Mouse (Mus musculus) neural tube, embryonic 13.5 days (tissue): ENCODE results near the gene Lyz2. TPM values are rescaled to one million over a fixed set of nuclear protein-coding genes. Genes with fewer than 3 reads are reported as not detected.

ENCODE experiments used
- ATAC-seq: fragments of 200-750 bp; cut with Nextera tagmentation; 2 replicates; pipeline ENCODE4 v1.8.0; 2017; ENCODE audit warnings: low read depth, mild to moderate bottlenecking, moderate TSS enrichment, moderate library complexity
- H3K27ac ChIP-seq: fragments of 300-500 bp; sonication (generic); replicated peaks from 2 replicates; pipeline ENCODE4 v1.5.1; 2015; ENCODE audit warnings: moderate library complexity, mild to moderate bottlenecking, inconsistent platforms
- H3K27me3 ChIP-seq: fragments of 300-500 bp; sonication (generic); 2 replicates; pipeline ENCODE4 v1.6.1; 2015; ENCODE audit warnings: mild to moderate bottlenecking, inconsistent platforms
- H3K36me3 ChIP-seq: fragments of 300-500 bp; sonication (generic); 2 replicates; pipeline ENCODE4 v1.6.1; 2015; ENCODE audit warnings: mild to moderate bottlenecking, inconsistent platforms
- H3K4me1 ChIP-seq: fragments of 300-500 bp; sonication (generic); replicated peaks from 2 replicates; pipeline ENCODE4 v1.6.1; 2015; ENCODE audit warnings: inconsistent platforms
- H3K4me2 ChIP-seq: fragments of 300-500 bp; sonication (generic); 2 replicates; pipeline ENCODE4 v1.6.1; 2015; ENCODE audit warnings: inconsistent platforms, mild to moderate bottlenecking, moderate library complexity
- H3K4me3 ChIP-seq: fragments of 300-500 bp; sonication (generic); 2 replicates; pipeline ENCODE4 v1.5.1; 2015; ENCODE audit warnings: mild to moderate bottlenecking, inconsistent platforms
- H3K9ac ChIP-seq: fragments of 300-500 bp; sonication (generic); 2 replicates; pipeline ENCODE4 v1.6.1; 2015; ENCODE audit warnings: moderate library complexity, mild to moderate bottlenecking, inconsistent platforms
- H3K9me3 ChIP-seq: fragments of 300-500 bp; sonication (generic); 2 replicates; pipeline ENCODE4 v1.6.1; 2016; ENCODE audit warnings: inconsistent platforms
- WGBS: fragments of 180-500 bp; shearing (Covaris S2); methylation state at CpG from one replicate; pipeline ENCODE4 v1.1.7; 2015; 5-methylcytosine and 5-hydroxymethylcytosine counted together
- polyA plus RNA-seq: library from polyadenylated mRNA; unstranded; fragments of >200 nt; fragmentation: Nextera tagmentation; extraction: Ambion mirVana; gene quantifications from 2 replicates; pipeline ENCODE4 v1.2.1, GENCODE M21; 2015

Lyz2 gene
- 26.1 and 32.5 TPM in 2 replicates for polyA plus RNA-seq

DNA sequence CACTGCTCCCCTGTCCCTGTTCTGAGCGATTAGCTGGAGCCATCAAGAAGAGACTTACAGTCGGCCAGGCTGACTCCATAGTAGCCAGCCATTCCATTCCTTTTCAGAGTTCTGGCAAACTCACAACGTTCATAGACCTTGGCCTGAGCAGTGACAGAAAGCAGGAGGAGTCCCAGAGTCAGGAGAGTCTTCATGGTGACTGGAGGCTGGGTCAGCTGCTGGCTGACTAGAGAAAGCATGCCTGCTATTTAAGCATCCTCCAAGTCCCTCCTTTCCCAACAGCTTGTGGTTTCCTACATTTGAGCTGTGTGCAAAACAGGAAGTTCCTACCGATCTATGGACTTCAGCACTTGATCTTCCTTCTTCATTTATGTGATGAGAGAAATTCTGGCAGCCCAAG, at the start of gene Lyz2:
Gene Lyz2 (minus strand): TSS at position 273 of the 400 bp plus-strand sequence.
- Histone ChIP-seq H3K36me3 (no peaks in the 10 kb centered on the region), H3K9me3 (no peaks in the 10 kb centered on the region), H3K4me1 (no peaks in the 10 kb centered on the region), H3K27ac (no peak within 1 kb of the TSS), H3K4me2 (no peak within 1 kb of the TSS), H3K9ac (no peak within 1 kb of the TSS), H3K27me3 (no peaks in the 10 kb centered on the region), H3K4me3 (no peak within 1 kb of the TSS)
- WGBS: 65% methylated on average over 4 of the region's 4 CpGs
- ATAC-seq: no peak

DNA sequence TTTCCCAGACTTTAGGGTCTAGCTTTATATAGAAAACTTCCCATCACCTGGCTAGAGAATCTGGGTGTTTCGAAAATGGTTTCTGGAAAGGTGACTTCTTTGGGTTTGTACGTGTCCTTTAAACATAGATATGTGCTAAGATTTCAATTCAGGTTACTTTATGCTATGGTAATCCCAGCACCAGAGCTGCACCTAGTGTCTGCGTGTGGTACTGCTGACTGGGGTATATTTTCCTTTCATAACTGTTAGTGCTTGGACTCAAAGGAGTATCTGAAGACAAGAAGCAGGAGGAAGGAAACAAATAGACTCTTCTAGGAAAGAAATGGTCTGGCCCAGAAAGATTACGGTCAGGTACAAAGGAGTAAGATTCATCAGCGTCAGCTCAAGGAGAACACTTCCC, 48.4 kb upstream of the Lyz2 start:
- Histone ChIP-seq H3K9me3 (no peaks in the 10 kb centered on the region), H3K36me3 (no peaks in the 10 kb centered on the region), H3K4me3 (no peak overlapping the region), H3K4me2 (no peak overlapping the region), H3K27ac (no peak overlapping the region), H3K27me3 (no peaks in the 10 kb centered on the region), H3K4me1 (peaks cover 7% of the 10 kb centered on the region; the same call in 1 of the 2 replicates), H3K9ac (no peak overlapping the region)
- WGBS: 85% methylated on average over 5 of the region's 5 CpGs
- ATAC-seq: no peak

DNA sequence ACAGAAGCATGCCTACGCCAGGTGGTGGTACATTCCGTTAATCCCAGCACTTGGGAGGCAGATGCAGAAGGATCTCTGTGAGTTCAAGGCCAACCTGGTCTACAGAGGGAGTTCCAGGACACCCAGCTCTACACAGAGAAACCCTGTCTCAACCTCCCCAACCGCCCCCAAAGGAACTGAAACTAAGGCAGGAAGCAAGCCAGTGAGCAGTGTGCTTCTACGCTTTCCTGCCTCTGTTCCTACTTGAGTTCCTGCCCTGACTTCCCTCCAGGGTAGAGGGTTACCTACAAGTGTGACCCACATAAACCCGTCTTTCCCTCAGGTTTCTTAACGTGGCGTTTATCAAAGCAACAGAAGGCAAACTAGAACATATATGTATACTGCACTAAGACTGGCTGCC, 41.7 kb upstream of the Lyz2 start:
- no peak overlapping the region for H3K4me3 ChIP-seq
- H3K27me3 ChIP-seq: no peaks in the 10 kb centered on the region
- no peaks in the 10 kb centered on the region for H3K9me3 ChIP-seq
- H3K9ac ChIP-seq: no peak overlapping the region
- H3K4me1 ChIP-seq: no peaks in the 10 kb centered on the region
- H3K4me2 ChIP-seq: no peak overlapping the region
- no peak overlapping the region for H3K27ac ChIP-seq
- no peaks in the 10 kb centered on the region for H3K36me3 ChIP-seq
- ATAC-seq: no peak
- WGBS: 92% methylated on average over 7 of the region's 7 CpGs

DNA sequence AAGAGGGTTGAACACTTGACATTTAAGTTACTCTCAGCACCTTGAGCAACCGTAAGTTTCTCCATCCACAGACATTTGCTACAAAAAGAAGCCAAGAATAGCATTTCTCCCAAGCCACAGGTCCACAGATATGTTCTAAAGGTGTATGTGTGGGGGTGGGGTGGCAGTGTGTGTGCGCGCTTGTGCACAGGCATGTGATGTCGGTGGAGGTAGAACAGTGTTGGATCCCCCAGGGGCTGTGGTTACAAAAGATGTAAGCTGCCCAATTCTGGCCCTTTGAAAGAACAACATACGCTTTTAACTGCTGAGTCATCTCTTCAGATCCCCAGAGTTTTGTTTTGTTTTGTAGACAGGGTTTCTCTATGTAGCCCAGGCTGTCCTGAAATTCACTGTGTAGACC, 40.5 kb upstream of the Lyz2 start:
- 90% methylated on average over 5 of the region's 5 CpGs for WGBS

DNA sequence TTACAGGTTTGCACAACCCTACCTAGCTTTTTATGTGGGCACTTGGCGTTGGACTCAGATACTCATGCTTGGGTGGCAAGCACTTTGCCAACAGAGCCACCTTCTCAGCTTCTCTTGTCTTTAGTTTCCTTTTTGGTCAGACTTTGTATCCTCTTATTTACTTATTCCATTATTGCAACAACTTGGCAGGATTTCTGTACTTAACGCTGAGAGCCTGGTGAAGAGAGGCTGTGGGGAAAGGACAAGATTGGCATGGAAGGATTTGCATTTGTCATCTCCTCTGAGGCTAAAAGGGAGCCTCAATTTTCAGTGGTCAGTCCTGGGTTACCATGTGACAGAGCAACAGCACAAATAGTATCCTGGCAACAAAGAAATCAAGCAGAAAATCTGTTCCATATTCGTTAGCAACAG, 38.5 kb upstream of the Lyz2 start:
- Histone ChIP-seq H3K4me1 (no peaks in the 10 kb centered on the region), H3K27me3 (no peaks in the 10 kb centered on the region), H3K9me3 (no peaks in the 10 kb centered on the region), H3K36me3 (no peaks in the 10 kb centered on the region), H3K9ac (no peak overlapping the region), H3K27ac (no peak overlapping the region), H3K4me3 (no peak overlapping the region), H3K4me2 (no peak overlapping the region)
- ATAC-seq: no peak
- WGBS: 73% methylated on average over 3 of the region's 3 CpGs

More for the DNA sequence above, 40.5 kb upstream of the Lyz2 start:
- no peaks in the 10 kb centered on the region for H3K4me1 ChIP-seq
- no peak overlapping the region for H3K9ac ChIP-seq
- H3K9me3 ChIP-seq: no peaks in the 10 kb centered on the region
- no peaks in the 10 kb centered on the region for H3K27me3 ChIP-seq
- no peak overlapping the region for H3K4me2 ChIP-seq
- H3K4me3 ChIP-seq: no peak overlapping the region
- ATAC-seq: no peak
- no peak overlapping the region for H3K27ac ChIP-seq
- H3K36me3 ChIP-seq: no peaks in the 10 kb centered on the region

DNA sequence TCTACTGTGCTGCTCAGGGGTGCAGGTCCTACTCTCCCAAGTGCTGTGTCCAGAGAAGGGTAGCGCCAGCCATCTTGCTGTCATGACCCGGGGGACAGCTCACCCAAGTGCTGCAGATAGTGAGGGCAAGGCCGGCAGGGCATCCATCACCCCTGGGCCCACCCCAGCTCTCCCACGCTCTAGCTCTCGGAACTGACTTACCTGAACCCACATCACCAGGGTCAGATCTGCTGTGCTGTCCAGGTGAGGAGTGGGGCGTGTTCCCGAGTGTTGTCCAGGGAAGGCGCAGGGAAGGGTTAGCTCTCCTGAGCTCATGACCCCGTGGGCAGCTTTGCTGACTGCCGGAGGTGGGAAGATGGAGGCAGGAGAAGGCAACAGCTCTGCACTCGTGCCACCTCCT, 34.3 kb upstream of the Lyz2 start:
- Histone ChIP-seq H3K27me3 (no peaks in the 10 kb centered on the region), H3K9ac (no peak overlapping the region), H3K27ac (no peak overlapping the region), H3K36me3 (no peaks in the 10 kb centered on the region), H3K9me3 (no peaks in the 10 kb centered on the region), H3K4me1 (no peaks in the 10 kb centered on the region), H3K4me3 (no peak overlapping the region), H3K4me2 (no peak overlapping the region)
- ATAC-seq: no peak
- WGBS: 91% methylated on average over 11 of the region's 11 CpGs

DNA sequence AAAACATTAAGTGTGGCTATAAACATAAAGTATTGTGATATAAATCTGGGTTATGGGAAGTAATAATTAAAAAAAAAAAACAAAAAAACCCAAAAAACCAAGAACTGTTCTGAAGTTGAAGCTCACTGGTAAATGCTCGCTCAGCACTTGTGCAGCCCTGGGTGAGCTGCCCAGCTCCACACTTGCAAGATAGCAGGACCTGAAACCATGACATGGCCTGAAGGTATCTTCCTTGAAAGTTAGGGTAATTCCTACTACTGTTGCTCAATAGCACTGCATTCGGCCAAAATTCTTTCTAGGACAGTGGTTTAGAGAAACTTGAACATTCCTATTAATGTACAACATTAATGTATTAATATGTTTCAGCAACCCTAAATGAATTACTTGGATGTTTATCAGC, 31.0 kb upstream of the Lyz2 start:
- ATAC-seq: no peak
- no peaks in the 10 kb centered on the region for H3K36me3 ChIP-seq
- 96% methylated on average over 2 of the region's 2 CpGs for WGBS

DNA sequence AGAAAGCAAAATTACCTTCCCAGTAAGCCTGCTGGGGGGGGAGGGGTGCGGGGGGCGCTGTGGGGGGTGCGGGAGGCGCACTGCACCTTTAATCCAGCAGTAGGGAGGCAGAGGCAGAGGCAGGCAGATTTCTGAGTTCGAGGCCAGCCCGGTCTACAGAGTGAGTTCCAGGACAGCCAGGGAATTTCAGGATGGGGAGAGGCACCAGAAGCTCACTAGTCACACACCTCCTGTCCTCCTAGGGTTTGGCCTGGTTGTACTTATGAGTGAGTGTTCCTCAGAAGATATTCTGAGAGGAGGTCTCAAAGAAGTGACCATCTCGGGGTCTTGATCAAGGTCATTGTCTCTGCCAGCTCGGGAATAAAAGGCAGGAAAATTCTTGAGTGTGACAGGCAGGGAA, 30.0 kb upstream of the Lyz2 start:
- ATAC-seq: no peak
- Histone ChIP-seq H3K9ac (no peak overlapping the region), H3K36me3 (no peaks in the 10 kb centered on the region), H3K4me2 (no peak overlapping the region), H3K27ac (no peak overlapping the region), H3K4me1 (no peaks in the 10 kb centered on the region), H3K9me3 (no peaks in the 10 kb centered on the region), H3K27me3 (no peaks in the 10 kb centered on the region), H3K4me3 (no peak overlapping the region)
- 86% methylated on average over 8 of the region's 8 CpGs for WGBS

More for the DNA sequence above, 31.0 kb upstream of the Lyz2 start:
- no peak overlapping the region for H3K4me2 ChIP-seq
- H3K27ac ChIP-seq: no peak overlapping the region
- H3K9ac ChIP-seq: no peak overlapping the region
- H3K4me3 ChIP-seq: no peak overlapping the region
- H3K4me1 ChIP-seq: no peaks in the 10 kb centered on the region
- no peaks in the 10 kb centered on the region for H3K27me3 ChIP-seq
- H3K9me3 ChIP-seq: no peaks in the 10 kb centered on the region

DNA sequence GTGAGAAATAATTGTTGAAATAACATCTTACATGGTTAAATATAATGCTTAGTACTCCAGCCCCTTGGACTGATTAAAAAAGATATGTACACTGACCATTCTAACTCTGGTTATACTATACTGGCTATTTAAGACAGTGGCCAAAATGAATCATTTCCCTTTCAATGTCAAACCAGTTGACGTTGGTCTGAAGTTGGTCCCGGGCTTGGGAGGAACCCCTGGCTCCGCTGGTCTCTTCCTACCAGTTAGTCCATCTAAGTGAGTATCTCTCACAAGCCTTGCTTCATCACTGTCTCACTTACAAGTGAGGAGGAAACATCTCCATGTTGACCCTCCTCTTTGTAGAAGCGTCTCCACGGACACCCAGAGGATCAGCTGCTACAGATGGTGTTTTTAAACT, 22.2 kb upstream of the Lyz2 start:
- no peak for ATAC-seq
- Histone ChIP-seq H3K4me2 (no peak overlapping the region), H3K9me3 (no peaks in the 10 kb centered on the region), H3K4me1 (no peaks in the 10 kb centered on the region), H3K27ac (no peak overlapping the region), H3K36me3 (no peaks in the 10 kb centered on the region), H3K9ac (no peak overlapping the region), H3K27me3 (no peaks in the 10 kb centered on the region), H3K4me3 (no peak overlapping the region)
- 89% methylated on average over 5 of the region's 5 CpGs for WGBS

DNA sequence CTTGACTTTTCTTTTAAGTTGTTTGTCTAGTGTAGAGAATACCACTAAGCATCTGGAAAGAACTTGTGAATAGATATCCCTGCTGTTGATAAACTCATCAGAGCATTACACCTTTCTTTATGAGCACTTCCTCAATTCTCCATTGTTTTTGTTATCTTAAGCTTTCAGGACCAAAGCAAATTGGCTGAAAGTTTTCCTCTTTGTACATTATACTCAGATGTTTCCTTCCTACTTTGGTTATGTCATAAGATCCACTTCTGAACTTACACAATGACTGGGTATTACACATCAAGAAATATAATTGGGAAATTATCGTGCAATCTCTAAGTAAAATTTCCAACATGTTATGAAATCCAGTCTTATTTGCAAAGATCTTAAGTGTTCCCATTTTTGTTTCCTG, 19.6 kb upstream of the Lyz2 start:
- Histone ChIP-seq H3K4me1 (no peaks in the 10 kb centered on the region), H3K27me3 (no peaks in the 10 kb centered on the region), H3K9me3 (no peaks in the 10 kb centered on the region), H3K27ac (no peak overlapping the region), H3K4me2 (no peak overlapping the region), H3K36me3 (no peaks in the 10 kb centered on the region), H3K4me3 (no peak overlapping the region), H3K9ac (no peak overlapping the region)
- ATAC-seq: no peak
- 95% methylated on average over 1 of the region's 1 CpGs for WGBS

DNA sequence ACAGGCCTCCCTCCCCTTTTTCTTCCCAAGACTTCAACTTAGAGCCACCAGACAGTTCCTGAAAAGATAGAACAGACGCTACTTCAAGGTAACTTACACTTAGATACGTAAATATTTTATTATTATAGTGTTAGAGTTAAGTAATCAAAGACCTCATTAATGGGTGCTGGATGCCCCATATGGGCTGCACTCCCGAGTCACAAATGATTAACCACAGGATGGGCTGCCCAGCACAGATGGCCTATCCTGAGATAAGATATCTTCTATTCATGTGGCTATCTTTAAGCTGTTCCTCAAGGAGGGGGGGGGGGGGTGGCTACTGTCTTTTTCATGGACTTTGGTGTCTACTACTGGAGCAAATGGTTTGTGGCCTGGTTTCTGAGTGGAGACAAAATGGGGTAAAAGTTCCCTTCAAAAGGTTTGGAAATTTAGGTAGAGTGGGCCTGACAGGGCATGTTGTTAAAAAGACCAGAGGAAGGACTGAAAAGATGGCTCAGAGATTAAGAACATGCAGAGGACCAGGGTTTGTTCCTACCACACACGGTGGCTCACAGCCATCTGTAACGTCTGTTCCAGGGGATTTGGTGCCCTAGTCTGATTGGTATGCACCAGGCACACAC, 17.9 kb upstream of the Lyz2 start:
- Histone ChIP-seq H3K36me3 (no peaks in the 10 kb centered on the region), H3K4me3 (no peak overlapping the region), H3K27ac (no peak overlapping the region), H3K27me3 (no peaks in the 10 kb centered on the region), H3K4me2 (no peak overlapping the region), H3K4me1 (no peaks in the 10 kb centered on the region), H3K9me3 (no peaks in the 10 kb centered on the region), H3K9ac (no peak overlapping the region)
- 79% methylated on average over 5 of the region's 5 CpGs for WGBS
- ATAC-seq: no peak

DNA sequence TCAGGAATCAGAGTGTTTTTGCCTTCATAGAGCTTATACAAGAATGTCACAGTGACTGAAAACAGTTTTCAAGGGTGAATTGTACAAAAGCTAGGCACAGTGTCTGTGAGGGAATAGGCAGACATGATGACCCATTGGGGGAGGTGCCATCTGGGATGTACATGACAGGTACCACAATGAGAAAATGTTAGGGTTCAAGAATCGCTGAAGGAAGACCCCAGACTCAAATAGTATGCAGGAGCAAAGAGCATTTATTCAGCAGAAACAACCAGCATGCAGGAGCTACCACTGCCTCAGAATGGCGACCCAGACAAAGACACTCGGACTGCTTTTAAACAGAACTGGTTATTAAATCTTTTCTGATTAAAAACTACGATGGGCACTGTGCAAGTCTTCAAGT, 17.0 kb upstream of the Lyz2 start:
- 83% methylated on average over 4 of the region's 4 CpGs for WGBS
- Histone ChIP-seq H3K9me3 (no peaks in the 10 kb centered on the region), H3K27ac (no peak overlapping the region), H3K27me3 (no peaks in the 10 kb centered on the region), H3K4me1 (no peaks in the 10 kb centered on the region), H3K36me3 (no peaks in the 10 kb centered on the region), H3K9ac (no peak overlapping the region), H3K4me3 (no peak overlapping the region), H3K4me2 (no peak overlapping the region)
- no peak for ATAC-seq

DNA sequence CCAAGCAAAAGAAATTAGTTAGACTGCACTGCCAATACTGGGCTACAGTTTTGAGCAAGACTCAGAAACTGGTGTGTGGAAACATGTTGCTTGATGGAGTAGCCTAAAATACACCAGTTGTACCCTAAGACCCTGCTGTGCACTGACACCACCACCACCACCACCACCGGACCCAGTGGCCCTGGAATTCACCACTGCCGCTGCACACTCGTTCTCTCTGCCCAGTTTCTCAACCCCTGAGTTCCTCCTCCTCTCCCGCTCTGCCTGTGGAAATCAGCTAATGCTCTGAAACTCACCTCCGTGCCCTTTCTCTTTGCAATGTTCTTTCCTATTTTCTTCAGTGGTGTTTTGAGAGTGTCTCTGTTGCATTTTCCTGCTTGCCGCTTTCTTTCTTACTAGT, 16.2 kb upstream of the Lyz2 start:
- no peaks in the 10 kb centered on the region for H3K36me3 ChIP-seq
- no peak for ATAC-seq
- H3K9me3 ChIP-seq: no peaks in the 10 kb centered on the region
- no peak overlapping the region for H3K27ac ChIP-seq
- WGBS: 90% methylated on average over 6 of the region's 6 CpGs
- no peaks in the 10 kb centered on the region for H3K27me3 ChIP-seq
- no peak overlapping the region for H3K9ac ChIP-seq
- no peak overlapping the region for H3K4me2 ChIP-seq
- no peaks in the 10 kb centered on the region for H3K4me1 ChIP-seq
- H3K4me3 ChIP-seq: no peak overlapping the region
